Mouse (Mus musculus): ENCODE data around the gene Dytn.
A peak's percentile ranks its signal among the peaks of the same experiment; 100 is the strongest.
"Not testable (repeated sequence)": the region's sequence is repeated elsewhere in the genome, so short reads cannot be mapped to it uniquely, and the experiment has no call there.

The Dytn gene

GRCm38 (mm10) chr1:63686827-63687226 is at the start of gene Dytn:
Dytn (minus strand) TSS chr1:63686927.
- no peak for DNase-seq

- DNase-seq = peak; percentile 94 to 95
These were observed 43.6 kb upstream of the Dytn start, which contains the start of the genes Mdh1b and Fastkd2 for GRCm38 (mm10) chr1:63730240-63730771. Mdh1b (minus strand) TSS chr1:63730318. Fastkd2 (plus strand) TSS chr1:63730614.

- DNase-seq = peak in 1 of 2 experiments; percentile 14
These were observed 43.1 kb upstream of the Dytn start for GRCm38 (mm10) chr1:63729796-63730195.

GRCm38 (mm10) chr1:63720161-63720560 is 33.4 kb upstream of the Dytn start:
- DNase-seq = no peak

GRCm38 (mm10) chr1:63708876-63709275 is 22.1 kb upstream of the Dytn start:
- DNase-seq = no peak

- peak; percentile 17 to 34 for DNase-seq
These were observed 19.0 kb upstream of the Dytn start for GRCm38 (mm10) chr1:63705733-63706132.

GRCm38 (mm10) chr1:63696861-63697260 is 10.1 kb upstream of the Dytn start:
- DNase-seq = peak; percentile 62 to 84

GRCm38 (mm10) chr1:63675975-63676374 is 10.8 kb downstream of the Dytn start:
- DNase-seq = no peak

GRCm38 (mm10) chr1:63668852-63669160 is 17.9 kb downstream of the Dytn start:
- DNase-seq = peak; percentile 47 to 75

- DNase-seq = peak; percentile 32 to 45
These were observed 18.5 kb downstream of the Dytn start for GRCm38 (mm10) chr1:63667949-63668851.

- peak; percentile 45 to 47 for DNase-seq
These were observed 19.4 kb downstream of the Dytn start for GRCm38 (mm10) chr1:63667201-63667948.

GRCm38 (mm10) chr1:63666089-63666488 is 20.6 kb downstream of the Dytn start:
- no peak for DNase-seq

GRCm38 (mm10) chr1:63659591-63659990 is 27.1 kb downstream of the Dytn start:
- peak; percentile 61 to 78 for DNase-seq

- peak; percentile 82 for DNase-seq
These were observed 28.7 kb downstream of the Dytn start for GRCm38 (mm10) chr1:63658016-63658415.

- DNase-seq = no peak
These were observed 46.8 kb downstream of the Dytn start for GRCm38 (mm10) chr1:63639921-63640320.

GRCm38 (mm10) chr1:63630390-63630789 is 56.3 kb downstream of the Dytn start:
- DNase-seq = not testable (repeated sequence)

GRCm38 (mm10) chr1:63628211-63628610 is 58.5 kb downstream of the Dytn start:
- DNase-seq = peak; percentile 47 to 48

GRCm38 (mm10) chr1:63615668-63616067 is 71.1 kb downstream of the Dytn start, which contains the start of gene Gm39653:
Gm39653 (plus strand) TSS chr1:63615968.
- no peak for DNase-seq

GRCm38 (mm10) chr1:63614594-63614993 is 72.1 kb downstream of the Dytn start:
- peak in 1 of 2 experiments; percentile 12 for DNase-seq

GRCm38 (mm10) chr1:63609613-63610012 is 77.1 kb downstream of the Dytn start:
- DNase-seq = no peak

GRCm38 (mm10) chr1:63603870-63604500 is 82.7 kb downstream of the Dytn start:
- no peak for DNase-seq

GRCm38 (mm10) chr1:63586869-63587268 is 99.9 kb downstream of the Dytn start:
- no peak for DNase-seq

- peak in 1 of 2 experiments; percentile 19 for DNase-seq
These were observed 107.6 kb downstream of the Dytn start for GRCm38 (mm10) chr1:63579153-63579552.

All from cerebellum, postnatal 10 days (tissue).